Comparison of ENCODE assay signal across 8 mouse cellular contexts in genomic region chr13:69534334-69534653, GRCm38 (mm10). TPM values are rescaled to one million over a fixed set of nuclear protein-coding genes. Genes with fewer than 3 reads are reported as not detected.
A peak's percentile ranks its signal among the peaks of the same experiment; 100 is the strongest.
DNase-seq lines count a peak whose midpoint lies in the region; ATAC-seq and TF ChIP-seq lines count a peak whose summit lies in the region.

Tent4a (minus strand) TSS chr13:69534617.

- H3K4me1 ChIP-seq in lung, adult 2 months (ENCODE audit: control insufficient read depth, insufficient read depth, low read length) = peaks cover 10% of the 10 kb centered on the region; the same call in 1 of the 2 replicates
- peaks cover 20% of the 10 kb centered on the region for H3K4me1 ChIP-seq in brown adipose tissue, adult 24 weeks (ENCODE audit: control insufficient read depth, insufficient read depth, insufficient read length, low read length)
- peaks cover 41% of the 10 kb centered on the region for H3K4me1 ChIP-seq in heart, embryonic 16.5 days (ENCODE audit: control insufficient read depth, insufficient read depth, low read length)
- peaks cover 55% of the 10 kb centered on the region for H3K4me1 ChIP-seq in limb, embryonic 10.5 days

- DNase-seq in lung, adult 2 months = no peak
- no peak for DNase-seq in lung, postnatal 4 days
- DNase-seq in limb, embryonic 10.5 days (ENCODE audit: low spot score) = no peak
- DNase-seq in cerebellum, adult 11 months = no peak
- DNase-seq in kidney, adult 18-20 months = no peak

- ATAC-seq in heart, embryonic 16.5 days (replicated peaks; ENCODE audit: extremely low read depth, insufficient read depth, low FRiP score) = peak; percentile 83
- ATAC-seq in neutrophil, adult 5-6 weeks (ENCODE audit: extremely low read depth, insufficient number of reproducible peaks, low FRiP score, poor library complexity, severe bottlenecking) = peak; percentile 40

- no peaks in the 10 kb centered on the region for H3K36me3 ChIP-seq in heart, embryonic 16.5 days (ENCODE audit: control insufficient read depth, insufficient read depth)
- peaks cover 17% of the 10 kb centered on the region for H3K36me3 ChIP-seq in limb, embryonic 10.5 days

- H3K9ac ChIP-seq in heart, embryonic 16.5 days (ENCODE audit: low read length) = peak within 1 kb of the TSS; percentile 91

- TF ChIP-seq POLR2A in lung, adult 2 months (IDR thresholded peaks at IDR 0.05; ENCODE audit: borderline replicate concordance, extremely low read depth, low read depth, low read length) = no peak

- H3K9me3 ChIP-seq in heart, embryonic 16.5 days (replicated peaks; ENCODE audit: control insufficient read depth, low read length) = no peaks in the 10 kb centered on the region
- no peaks in the 10 kb centered on the region for H3K9me3 ChIP-seq in limb, embryonic 10.5 days (replicated peaks)

- 14% methylated on average over 35 of the region's 57 CpGs for WGBS in lung, adult 2 months
- WGBS in heart, embryonic 16.5 days = under 1% methylated on average over 27 of the region's 57 CpGs
- WGBS in limb, embryonic 10.5 days = 8% methylated on average over 31 of the region's 57 CpGs

- H3K4me2 ChIP-seq in heart, embryonic 16.5 days (ENCODE audit: low read depth, low read length) = peak within 1 kb of the TSS; percentile 95

- H3K27ac ChIP-seq in brown adipose tissue, adult 24 weeks (replicated peaks; ENCODE audit: low read depth, low read length) = peak within 1 kb of the TSS; percentile 49
- H3K27ac ChIP-seq in heart, embryonic 16.5 days (ENCODE audit: low read length) = peak within 1 kb of the TSS; percentile 96
- peak within 1 kb of the TSS; percentile 98 for H3K27ac ChIP-seq in limb, embryonic 10.5 days

- no peaks in the 10 kb centered on the region for H3K27me3 ChIP-seq in heart, embryonic 16.5 days (ENCODE audit: control insufficient read depth, insufficient read depth, low read length)
- no peaks in the 10 kb centered on the region for H3K27me3 ChIP-seq in limb, embryonic 10.5 days (ENCODE audit: low read depth, poor library complexity, severe bottlenecking)

- no peak for TF ChIP-seq CTCF in lung, adult 2 months (IDR thresholded peaks at IDR 0.05; ENCODE audit: insufficient read depth, low read length)

- H3K4me3 ChIP-seq in lung, adult 2 months (replicated peaks; ENCODE audit: extremely low read depth, low read depth, low read length) = peak within 1 kb of the TSS; percentile 84
- H3K4me3 ChIP-seq in brown adipose tissue, adult 24 weeks (ENCODE audit: insufficient read depth, low read depth, low read length) = peak within 1 kb of the TSS; percentile 96
- peak within 1 kb of the TSS; percentile 92 for H3K4me3 ChIP-seq in heart, embryonic 16.5 days (ENCODE audit: low read length)
- H3K4me3 ChIP-seq in limb, embryonic 10.5 days = peak within 1 kb of the TSS; percentile 88

RNA-seq across cellular contexts. Expression of gene Tent4a, which starts in this region (rescaled TPM):
- polyA plus RNA-seq in lung, adult 2 months (2012; rRNA removed) = 12.0 and 12.5 TPM in 2 replicates
- 3.6 and 4.1 TPM in 2 replicates for polyA plus RNA-seq in brown adipose tissue, adult 24 weeks (2012; ENCODE audit: insufficient read depth, insufficient read length, missing spikeins)
- polyA plus RNA-seq in heart, embryonic 16.5 days (2015; fragmentation: Nextera tagmentation; extraction: Ambion mirVana) = 3.3 and 3.5 TPM in 2 replicates
- 6.0 TPM in 2 replicates for polyA plus RNA-seq in limb, embryonic 10.5 days (2016; fragmentation: Nextera tagmentation; extraction: Ambion mirVana)
- total RNA-seq in neutrophil, adult 5-6 weeks (2017) = 9.5 and 9.7 TPM in 2 replicates
